Mouse (Mus musculus) liver, adult 2 months (tissue): ENCODE data around the gene Gzma. TPM values are rescaled to one million over a fixed set of nuclear protein-coding genes. Genes with fewer than 3 reads are reported as not detected.

Experiments used
- DNase-seq: peaks from one replicate; pipeline ENCODE4 v3.0.0-alpha.2; 2011; ENCODE audit warnings: low read depth, low spot score; ENCODE audit errors: extremely low read depth
- H3K27ac ChIP-seq: fragments of 200-500 bp; replicated peaks from 2 replicates; pipeline ENCODE4 v1.5.1; 2012; ENCODE audit warnings: low read depth, mild to moderate bottlenecking, control low read depth, inconsistent platforms, low read length; ENCODE audit not compliant: insufficient read depth
- H3K27me3 ChIP-seq: fragments of 200-500 bp; 2 replicates; pipeline ENCODE4 v1.6.1; 2012; ENCODE audit warnings: mild to moderate bottlenecking, moderate library complexity, low read length, inconsistent platforms; ENCODE audit not compliant: control insufficient read depth, insufficient read depth
- H3K36me3 ChIP-seq: fragments of 200-500 bp; 2 replicates; pipeline ENCODE4 v1.6.1; 2012; ENCODE audit warnings: low read length, inconsistent platforms; ENCODE audit not compliant: control insufficient read depth, insufficient read depth
- H3K4me1 ChIP-seq: fragments of 200-500 bp; 2 replicates; pipeline ENCODE4 v1.6.1; 2011; ENCODE audit warnings: low read length; ENCODE audit not compliant: control insufficient read depth, insufficient read depth
- H3K4me3 ChIP-seq: fragments of 200-500 bp; 2 replicates; pipeline ENCODE4 v1.5.1; 2011; ENCODE audit warnings: low read depth, mild to moderate bottlenecking, control low read depth, low read length, moderate library complexity; ENCODE audit not compliant: insufficient read depth
- H3K79me2 ChIP-seq: fragments of 200-500 bp; 2 replicates; pipeline ENCODE4 v1.6.1; 2012; ENCODE audit warnings: inconsistent platforms, mild to moderate bottlenecking, low read length, moderate library complexity; ENCODE audit not compliant: control insufficient read depth, insufficient read depth
- H3K9ac ChIP-seq: fragments of 200-500 bp; 2 replicates; pipeline ENCODE4 v1.6.1; 2012; ENCODE audit warnings: low read depth, mild to moderate bottlenecking, control low read depth, inconsistent platforms, low read length
- CTCF ChIP-seq: fragments of 200-500 bp; IDR thresholded peaks from 2 replicates; pipeline ENCODE4 v1.5.1; 2011; ENCODE audit warnings: low read depth, low read length, control low read depth
- POLR2A ChIP-seq: fragments of 200-500 bp; IDR thresholded peaks from 2 replicates; pipeline ENCODE4 v1.6.1; 2011; ENCODE audit warnings: low read length, control low read depth; ENCODE audit not compliant: insufficient read depth; ENCODE audit errors: extremely low read depth
- WGBS: fragments of 180-500 bp; shearing (Covaris S2); methylation state at CpG from one replicate; pipeline ENCODE4 v1.1.7; 2018; 5-methylcytosine and 5-hydroxymethylcytosine counted together
- polyA plus RNA-seq: library from polyadenylated mRNA; depleted of rRNA; stranded (reverse); fragments of >200 nt; gene quantifications from 2 replicates; pipeline ENCODE4 v1.2.3, GENCODE M21; 2012; rRNA removed
- total RNA-seq: library from RNA; depleted of rRNA; stranded (reverse); fragments of >200 nt; gene quantifications from 2 replicates; pipeline ENCODE4 v1.2.3, GENCODE M21; 2014; rRNA removed

The Gzma gene
- 0.92 and 1.3 TPM in 2 replicates for total RNA-seq
- polyA plus RNA-seq, result 0.21 and 0.27 TPM in 2 replicates

- Histone ChIP-seq H3K27ac (no peak within 1 kb of the TSS), H3K4me3 (no peak within 1 kb of the TSS), H3K79me2 (no peaks in the 10 kb centered on the region), H3K27me3 (no peaks in the 10 kb centered on the region), H3K4me1 (peaks cover 5% of the 10 kb centered on the region; the same call in 1 of the 2 replicates), H3K36me3 (no peaks in the 10 kb centered on the region), H3K9ac (no peak within 1 kb of the TSS)
- DNase-seq, result no peak
- no peak for TF ChIP-seq POLR2A
- TF ChIP-seq CTCF, result no peak
- 85% methylated on average over 6 of the region's 6 CpGs for WGBS
Measured at GRCm38 (mm10) chr13:113100879-113101278, at the start of gene Gzma. Gzma (minus strand) TSS chr13:113100981.

GRCm38 (mm10) chr13:113139597-113139996 is 38.8 kb upstream of the Gzma start:
- DNase-seq, result no peak
- Histone ChIP-seq H3K36me3 (no peaks in the 10 kb centered on the region), H3K27me3 (no peaks in the 10 kb centered on the region), H3K27ac (no peak overlapping the region), H3K79me2 (no peaks in the 10 kb centered on the region), H3K9ac (no peak overlapping the region), H3K4me1 (no peaks in the 10 kb centered on the region), H3K4me3 (no peak overlapping the region)
- no peak for TF ChIP-seq CTCF
- no peak for TF ChIP-seq POLR2A
- 94% methylated on average over 1 of the region's 1 CpGs for WGBS

- H3K4me3 ChIP-seq, result no peak overlapping the region
- no peak for DNase-seq
- no peaks in the 10 kb centered on the region for H3K79me2 ChIP-seq
- H3K9ac ChIP-seq, result no peak overlapping the region
- H3K27ac ChIP-seq, result no peak overlapping the region
- H3K36me3 ChIP-seq, result no peaks in the 10 kb centered on the region
- no peaks in the 10 kb centered on the region for H3K4me1 ChIP-seq
- 88% methylated on average over 1 of the region's 1 CpGs for WGBS
- no peaks in the 10 kb centered on the region for H3K27me3 ChIP-seq
- TF ChIP-seq CTCF (no peak), POLR2A (no peak)
Measured at GRCm38 (mm10) chr13:113129974-113130373, 29.2 kb upstream of the Gzma start.

- Histone ChIP-seq H3K27me3 (no peaks in the 10 kb centered on the region), H3K4me3 (no peak overlapping the region), H3K4me1 (no peaks in the 10 kb centered on the region), H3K27ac (no peak overlapping the region), H3K9ac (no peak overlapping the region), H3K79me2 (no peaks in the 10 kb centered on the region), H3K36me3 (no peaks in the 10 kb centered on the region)
- DNase-seq, result no peak
- WGBS, result 89% methylated on average over 14 of the region's 14 CpGs
- TF ChIP-seq CTCF (no peak), POLR2A (no peak)
Measured at GRCm38 (mm10) chr13:113121326-113121725, 20.5 kb upstream of the Gzma start.

- Histone ChIP-seq H3K9ac (no peak overlapping the region), H3K27ac (no peak overlapping the region), H3K4me3 (no peak overlapping the region), H3K79me2 (no peaks in the 10 kb centered on the region), H3K36me3 (no peaks in the 10 kb centered on the region), H3K27me3 (no peaks in the 10 kb centered on the region), H3K4me1 (no peaks in the 10 kb centered on the region)
- 84% methylated on average over 17 of the region's 17 CpGs for WGBS
- TF ChIP-seq CTCF, result no peak
- TF ChIP-seq POLR2A, result no peak
- DNase-seq, result no peak
Measured at GRCm38 (mm10) chr13:113120324-113121237, 19.8 kb upstream of the Gzma start.

GRCm38 (mm10) chr13:113118977-113119376 is 18.2 kb upstream of the Gzma start:
- WGBS, result 27% methylated on average over 4 of the region's 4 CpGs
- DNase-seq, result no peak

More at GRCm38 (mm10) chr13:113118977-113119376, 18.2 kb upstream of the Gzma start:
- Histone ChIP-seq H3K4me3 (no peak overlapping the region), H3K36me3 (no peaks in the 10 kb centered on the region), H3K4me1 (no peaks in the 10 kb centered on the region), H3K27ac (no peak overlapping the region), H3K9ac (no peak overlapping the region), H3K27me3 (no peaks in the 10 kb centered on the region), H3K79me2 (no peaks in the 10 kb centered on the region)
- TF ChIP-seq POLR2A (no peak), CTCF (no peak)
